Mouse (Mus musculus): ENCODE measurements around the gene Rb1. TPM values are rescaled to one million over a fixed set of nuclear protein-coding genes. Genes with fewer than 3 reads are reported as not detected.

Gene Rb1
- total RNA-seq, 2 experiments from 2014 or later: 16.2 to 25.4 TPM

Other genes starting within 250 kb of the Rb1 start
- 33.5 and 57.3 TPM in 2 replicates for gene Rcbtb2, start 202.8 kb downstream of the Rb1 start, total RNA-seq (2014; fragmentation: Nextera tagmentation)
- gene Rcbtb2, start 202.8 kb downstream of the Rb1 start, total RNA-seq (2017): 28.0 and 35.6 TPM in 2 replicates
- 11.4 and 14.7 TPM in 2 replicates for gene Lpar6, start 87.9 kb downstream of the Rb1 start, total RNA-seq (2014; fragmentation: Nextera tagmentation)
- gene Lpar6, start 87.9 kb downstream of the Rb1 start, total RNA-seq (2017): 12.9 and 14.8 TPM in 2 replicates
- 834 and 975 TPM in 2 replicates for gene Itm2b, start 59.5 kb upstream of the Rb1 start, total RNA-seq (2014; fragmentation: Nextera tagmentation)
- gene Itm2b, start 59.5 kb upstream of the Rb1 start, total RNA-seq (2017): 1,023 and 1,048 TPM in 2 replicates
- gene Med4, start 184.2 kb upstream of the Rb1 start, total RNA-seq (2014; fragmentation: Nextera tagmentation): 51.8 and 57.7 TPM in 2 replicates
- 61.5 and 63.7 TPM in 2 replicates for gene Med4, start 184.2 kb upstream of the Rb1 start, total RNA-seq (2017)
- 56.4 and 79.2 TPM in 2 replicates for gene Sucla2, start 199.5 kb upstream of the Rb1 start, total RNA-seq (2014; fragmentation: Nextera tagmentation)
- gene Sucla2, start 199.5 kb upstream of the Rb1 start, total RNA-seq (2017): 94.7 and 131 TPM in 2 replicates
- 0.09 and 4.1 TPM in 2 replicates for gene Nudt15, start 222.4 kb upstream of the Rb1 start, total RNA-seq (2014; fragmentation: Nextera tagmentation)
- gene Nudt15, start 222.4 kb upstream of the Rb1 start, total RNA-seq (2017): 5.3 and 5.6 TPM in 2 replicates